Mouse (Mus musculus) olfactory bulb, adult 2 months (tissue): Measurements from ENCODE around the gene Kcnj9.

Experiments used
- CTCF ChIP-seq: fragments of 200-500 bp; IDR thresholded peaks from 2 replicates; pipeline ENCODE4 v1.5.1; 2012; ENCODE audit warnings: low read depth, mild to moderate bottlenecking, low read length, moderate library complexity; ENCODE audit not compliant: insufficient read depth
- POLR2A ChIP-seq: fragments of 200-500 bp; IDR thresholded peaks from 2 replicates; pipeline ENCODE4 v1.6.1; 2012; ENCODE audit warnings: mild to moderate bottlenecking, low read depth, low read length, moderate library complexity; ENCODE audit not compliant: insufficient read depth

GRCm38 (mm10) chr1:172307936-172308335, 21.2 kb downstream of the Kcnj9 start:
- TF ChIP-seq CTCF (no peak), POLR2A (no peak)
